Mouse (Mus musculus) ES-Bruce4 (cell line): ENCODE measurements around the gene Gigyf2.

ENCODE experiments used
- CTCF ChIP-seq: IDR thresholded peaks from one replicate; pipeline ENCODE4 v1.8.1; 2011; ENCODE audit warnings: low read depth, low read length
- POLR2A ChIP-seq: IDR thresholded peaks from one replicate; pipeline ENCODE4 v1.8.1; 2011; ENCODE audit warnings: low read length; ENCODE audit not compliant: insufficient read depth

- no peak for TF ChIP-seq CTCF
- TF ChIP-seq POLR2A, result no peak
Observed at GRCm38 (mm10) chr1:87316672-87317071, 10.1 kb upstream of the Gigyf2 start.
